Mouse (Mus musculus): ENCODE measurements at regions not wholly inside any gene's neighbourhood (a gene's known extent, or its start where the extent isn't known, plus 50 kb on each side); places are given as distances from the start of the nearest gene placed in this dataset.

DNA sequence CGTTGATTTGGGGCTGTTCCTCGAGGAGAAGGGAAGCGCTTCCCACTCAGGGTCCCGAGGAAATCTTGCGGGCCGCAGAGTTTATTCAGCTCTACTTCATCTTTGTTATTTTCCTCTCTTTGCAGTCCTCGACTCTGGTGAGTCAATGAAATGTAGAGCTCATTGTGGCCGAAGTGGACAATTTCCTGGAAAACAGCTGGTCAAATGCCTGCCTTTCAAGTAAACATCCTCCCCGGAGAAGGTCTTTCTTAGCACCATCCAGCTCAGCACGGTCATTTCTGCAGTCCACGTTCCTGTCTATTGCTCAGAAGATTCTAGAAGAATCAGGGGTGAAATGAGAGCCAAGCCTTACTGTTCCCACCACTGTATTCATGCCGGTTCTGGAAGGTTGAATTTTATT lies 133.0 kb downstream of the Bcas1 start:
- ATAC-seq (ENCODE audit: low read depth): no peak
- no peak overlapping the region for H3K9ac ChIP-seq (ENCODE audit: low read length)
- no peaks in the 10 kb centered on the region for H3K9me3 ChIP-seq (ENCODE audit: control insufficient read depth, low read length)
- H3K36me3 ChIP-seq (ENCODE audit: control insufficient read depth, insufficient read depth, low read length): no peaks in the 10 kb centered on the region
- H3K27ac ChIP-seq (ENCODE audit: low read length): peak overlapping the region; percentile 49; the same call in 1 of the 2 replicates
- peaks cover 30% of the 10 kb centered on the region for H3K4me1 ChIP-seq (replicated peaks; ENCODE audit: control insufficient read depth, insufficient read depth, low read length)
- H3K27me3 ChIP-seq (ENCODE audit: control insufficient read depth, insufficient read depth, low read depth, low read length): no peaks in the 10 kb centered on the region
- H3K4me2 ChIP-seq (ENCODE audit: low read depth, low read length): no peak overlapping the region
- no peak overlapping the region for H3K4me3 ChIP-seq (ENCODE audit: low read length)
- WGBS: 55% methylated on average over 12 of the region's 12 CpGs

- Histone ChIP-seq H3K4me2 (ENCODE audit: low read depth, low read length) (peak overlapping the region; percentile 7; the same call in 1 of the 2 replicates), H3K9ac (ENCODE audit: low read length) (0 out of 2 replicates have a peak overlapping the region, but pooled peaks have one; percentile 6), H3K27me3 (ENCODE audit: control insufficient read depth, insufficient read depth, low read depth, low read length) (no peaks in the 10 kb centered on the region), H3K4me3 (ENCODE audit: low read length) (no peak overlapping the region), H3K4me1 (replicated peaks; ENCODE audit: control insufficient read depth, insufficient read depth, low read length) (peaks cover 44% of the 10 kb centered on the region), H3K9me3 (ENCODE audit: control insufficient read depth, low read length) (no peaks in the 10 kb centered on the region), H3K27ac (ENCODE audit: low read length) (peak overlapping the region; percentile 93), H3K36me3 (ENCODE audit: control insufficient read depth, insufficient read depth, low read length) (no peaks in the 10 kb centered on the region)
- WGBS: 10% methylated on average over 6 of the region's 6 CpGs
- ATAC-seq (ENCODE audit: low read depth): peak; percentile 43; the same call in 1 of the 2 replicates
Observed at GRCm38 (mm10) chr2:170291841-170292655, 135.6 kb downstream of the Bcas1 start.

GRCm38 (mm10) chr2:170289378-170289960 lies 138.2 kb downstream of the Bcas1 start:
- H3K9me3 ChIP-seq (ENCODE audit: control insufficient read depth, low read length): no peaks in the 10 kb centered on the region
- H3K36me3 ChIP-seq (ENCODE audit: control insufficient read depth, insufficient read depth, low read length): no peaks in the 10 kb centered on the region
- no peaks in the 10 kb centered on the region for H3K27me3 ChIP-seq (ENCODE audit: control insufficient read depth, insufficient read depth, low read depth, low read length)
- H3K4me3 ChIP-seq (ENCODE audit: low read length): no peak overlapping the region
- ATAC-seq (ENCODE audit: low read depth): 0 out of 2 replicates have a peak, but pooled peaks have one; percentile 25
- H3K27ac ChIP-seq (ENCODE audit: low read length): no peak overlapping the region
- WGBS: 73% methylated on average over 9 of the region's 9 CpGs
- peaks cover 50% of the 10 kb centered on the region for H3K4me1 ChIP-seq (replicated peaks; ENCODE audit: control insufficient read depth, insufficient read depth, low read length)
- H3K9ac ChIP-seq (ENCODE audit: low read length): no peak overlapping the region
- H3K4me2 ChIP-seq (ENCODE audit: low read depth, low read length): no peak overlapping the region

DNA sequence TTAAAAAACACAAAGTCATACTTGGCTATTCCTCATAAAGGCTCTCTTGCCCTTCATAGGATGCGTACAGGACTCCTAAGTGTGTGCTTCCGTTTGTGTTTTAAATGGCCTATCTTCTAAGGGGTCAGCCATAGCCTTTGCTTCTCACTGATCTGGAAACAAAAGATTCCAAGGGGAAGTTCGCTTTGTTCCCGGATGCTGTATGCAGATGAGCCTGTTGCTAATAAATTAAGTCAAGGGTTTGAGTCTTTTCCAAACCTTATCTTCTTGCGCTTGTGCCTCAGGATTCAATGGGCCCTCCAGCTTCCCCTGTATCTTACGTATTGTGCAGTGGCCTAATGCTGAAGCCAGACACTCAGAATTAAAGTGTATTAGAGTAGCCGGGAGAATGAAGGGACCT lies 138.9 kb downstream of the Bcas1 start:
- Histone ChIP-seq H3K36me3 (ENCODE audit: control insufficient read depth, insufficient read depth, low read length) (no peaks in the 10 kb centered on the region), H3K4me2 (ENCODE audit: low read depth, low read length) (no peak overlapping the region), H3K27ac (ENCODE audit: low read length) (no peak overlapping the region), H3K9ac (ENCODE audit: low read length) (no peak overlapping the region), H3K9me3 (ENCODE audit: control insufficient read depth, low read length) (no peaks in the 10 kb centered on the region), H3K4me3 (ENCODE audit: low read length) (no peak overlapping the region), H3K27me3 (ENCODE audit: control insufficient read depth, insufficient read depth, low read depth, low read length) (no peaks in the 10 kb centered on the region), H3K4me1 (replicated peaks; ENCODE audit: control insufficient read depth, insufficient read depth, low read length) (peaks cover 50% of the 10 kb centered on the region)
- no peak for ATAC-seq (ENCODE audit: low read depth)
- WGBS: 66% methylated on average over 7 of the region's 7 CpGs

DNA sequence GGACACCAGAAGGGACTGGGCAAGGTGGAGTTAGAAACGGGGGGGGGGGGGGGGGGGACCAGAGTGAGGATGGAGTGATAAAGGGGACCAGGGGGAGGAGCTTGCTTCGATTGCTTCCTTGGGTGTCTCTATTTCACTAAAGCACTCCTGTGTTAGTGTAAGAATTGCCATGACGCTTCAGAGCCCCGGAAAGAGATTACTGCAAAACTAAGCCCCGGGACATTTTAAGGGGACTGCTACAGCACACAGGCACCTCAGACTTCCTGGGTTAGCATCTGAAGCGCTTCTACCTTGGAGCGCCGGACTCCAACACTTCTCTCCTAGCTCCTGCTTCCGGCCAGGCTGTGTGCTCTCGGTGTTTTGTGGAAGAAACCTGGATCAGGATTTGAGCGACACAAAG lies 139.4 kb downstream of the Bcas1 start:
- no peak for ATAC-seq (ENCODE audit: low read depth)
- Histone ChIP-seq H3K27ac (ENCODE audit: low read length) (peak overlapping the region; percentile 47), H3K9ac (ENCODE audit: low read length) (peak overlapping the region; percentile 33; the same call in 1 of the 2 replicates), H3K9me3 (ENCODE audit: control insufficient read depth, low read length) (no peaks in the 10 kb centered on the region), H3K4me3 (ENCODE audit: low read length) (no peak overlapping the region), H3K27me3 (ENCODE audit: control insufficient read depth, insufficient read depth, low read depth, low read length) (no peaks in the 10 kb centered on the region), H3K4me2 (ENCODE audit: low read depth, low read length) (peak overlapping the region; percentile 84), H3K4me1 (replicated peaks; ENCODE audit: control insufficient read depth, insufficient read depth, low read length) (peaks cover 50% of the 10 kb centered on the region), H3K36me3 (ENCODE audit: control insufficient read depth, insufficient read depth, low read length) (no peaks in the 10 kb centered on the region)
- 22% methylated on average over 11 of the region's 11 CpGs for WGBS

GRCm38 (mm10) chr2:170287301-170287885 lies 139.5 kb upstream of the Zfp217 start:
- Histone ChIP-seq H3K27ac (ENCODE audit: low read length) (peak overlapping the region; percentile 91), H3K4me2 (ENCODE audit: low read depth, low read length) (peak overlapping the region; percentile 84), H3K4me3 (ENCODE audit: low read length) (peak overlapping the region; percentile 50), H3K4me1 (replicated peaks; ENCODE audit: control insufficient read depth, insufficient read depth, low read length) (peaks cover 45% of the 10 kb centered on the region), H3K36me3 (ENCODE audit: control insufficient read depth, insufficient read depth, low read length) (no peaks in the 10 kb centered on the region), H3K9me3 (ENCODE audit: control insufficient read depth, low read length) (no peaks in the 10 kb centered on the region), H3K27me3 (ENCODE audit: control insufficient read depth, insufficient read depth, low read depth, low read length) (no peaks in the 10 kb centered on the region), H3K9ac (ENCODE audit: low read length) (peak overlapping the region; percentile 63)
- WGBS: under 1% methylated on average over 27 of the region's 27 CpGs
- ATAC-seq (ENCODE audit: low read depth): peak; percentile 62

DNA sequence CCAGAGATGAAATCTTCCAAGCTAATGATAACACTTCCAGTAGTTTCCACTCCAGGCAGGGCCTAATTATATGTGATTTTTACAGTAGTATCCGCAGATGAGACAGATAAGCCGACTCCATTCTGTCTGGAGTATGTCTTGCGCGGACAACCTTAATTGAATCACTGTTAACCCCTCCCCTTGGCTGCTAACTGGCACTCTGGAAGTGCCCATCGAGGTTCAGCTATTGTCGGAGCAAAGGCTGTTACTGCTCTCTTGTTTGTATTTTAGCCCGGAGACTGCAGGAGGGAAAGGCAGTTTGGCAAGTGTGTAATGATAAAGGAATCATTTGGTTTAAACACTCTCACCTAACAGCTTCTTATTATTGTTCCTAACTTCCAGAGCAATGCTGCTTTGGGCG lies 138.9 kb upstream of the Zfp217 start:
- Histone ChIP-seq H3K27ac (ENCODE audit: low read length) (peak overlapping the region; percentile 91), H3K27me3 (ENCODE audit: control insufficient read depth, insufficient read depth, low read depth, low read length) (no peaks in the 10 kb centered on the region), H3K4me2 (ENCODE audit: low read depth, low read length) (peak overlapping the region; percentile 84), H3K9me3 (ENCODE audit: control insufficient read depth, low read length) (no peaks in the 10 kb centered on the region), H3K36me3 (ENCODE audit: control insufficient read depth, insufficient read depth, low read length) (no peaks in the 10 kb centered on the region), H3K4me3 (ENCODE audit: low read length) (peak overlapping the region; percentile 50; the same call in 1 of the 2 replicates), H3K9ac (ENCODE audit: low read length) (peak overlapping the region; percentile 63; the same call in 1 of the 2 replicates), H3K4me1 (replicated peaks; ENCODE audit: control insufficient read depth, insufficient read depth, low read length) (peaks cover 41% of the 10 kb centered on the region)
- WGBS: 7% methylated on average over 8 of the region's 8 CpGs
- no peak for ATAC-seq (ENCODE audit: low read depth)

GRCm38 (mm10) chr2:170282463-170282862 lies 134.6 kb upstream of the Zfp217 start:
- Histone ChIP-seq H3K36me3 (ENCODE audit: control insufficient read depth, insufficient read depth, low read length) (no peaks in the 10 kb centered on the region), H3K4me2 (ENCODE audit: low read depth, low read length) (no peak overlapping the region), H3K4me3 (ENCODE audit: low read length) (no peak overlapping the region), H3K27me3 (ENCODE audit: control insufficient read depth, insufficient read depth, low read depth, low read length) (no peaks in the 10 kb centered on the region), H3K9ac (ENCODE audit: low read length) (no peak overlapping the region), H3K4me1 (replicated peaks; ENCODE audit: control insufficient read depth, insufficient read depth, low read length) (peaks cover 17% of the 10 kb centered on the region), H3K27ac (ENCODE audit: low read length) (no peak overlapping the region), H3K9me3 (ENCODE audit: control insufficient read depth, low read length) (no peaks in the 10 kb centered on the region)
- 70% methylated on average over 6 of the region's 6 CpGs for WGBS
- ATAC-seq (ENCODE audit: low read depth): no peak

- 70% methylated on average over 6 of the region's 6 CpGs for WGBS
- ATAC-seq (ENCODE audit: low read depth): no peak
Observed at GRCm38 (mm10) chr2:170281311-170282008, 133.6 kb upstream of the Zfp217 start.

More at GRCm38 (mm10) chr2:170281311-170282008, 133.6 kb upstream of the Zfp217 start:
- Histone ChIP-seq H3K27me3 (ENCODE audit: control insufficient read depth, insufficient read depth, low read depth, low read length) (no peaks in the 10 kb centered on the region), H3K36me3 (ENCODE audit: control insufficient read depth, insufficient read depth, low read length) (no peaks in the 10 kb centered on the region), H3K4me2 (ENCODE audit: low read depth, low read length) (no peak overlapping the region), H3K9me3 (ENCODE audit: control insufficient read depth, low read length) (no peaks in the 10 kb centered on the region), H3K9ac (ENCODE audit: low read length) (no peak overlapping the region), H3K4me3 (ENCODE audit: low read length) (no peak overlapping the region), H3K4me1 (replicated peaks; ENCODE audit: control insufficient read depth, insufficient read depth, low read length) (peaks cover 8% of the 10 kb centered on the region), H3K27ac (ENCODE audit: low read length) (no peak overlapping the region)
